Mouse (Mus musculus) thymus, adult 2 months (tissue): ENCODE measurements around the gene Pepd. TPM values are rescaled to one million over a fixed set of nuclear protein-coding genes. Genes with fewer than 3 reads are reported as not detected.
A peak's percentile ranks its signal among the peaks of the same experiment; 100 is the strongest.

ENCODE experiments used
- DNase-seq: peaks from one replicate; pipeline ENCODE4 v3.0.0; 2021
- H3K27ac ChIP-seq: fragments of 200-500 bp; 2 replicates; pipeline ENCODE4 v1.5.1; 2012; ENCODE audit warnings: low read length, control low read depth; ENCODE audit not compliant: control insufficient read depth, insufficient read depth
- H3K27me3 ChIP-seq: fragments of 200-500 bp; 2 replicates; pipeline ENCODE4 v1.6.1; 2012; ENCODE audit warnings: mild to moderate bottlenecking, low read length, moderate library complexity, mixed read lengths; ENCODE audit not compliant: control insufficient read depth, insufficient read depth
- H3K36me3 ChIP-seq: fragments of 200-500 bp; 2 replicates; pipeline ENCODE4 v1.6.1; 2012; ENCODE audit warnings: mild to moderate bottlenecking, low read length, moderate library complexity; ENCODE audit not compliant: control insufficient read depth, insufficient read depth
- H3K4me1 ChIP-seq: fragments of 200-500 bp; replicated peaks from 2 replicates; pipeline ENCODE4 v1.6.1; 2012; ENCODE audit warnings: low read length; ENCODE audit not compliant: control insufficient read depth, insufficient read depth
- H3K4me3 ChIP-seq: fragments of 200-500 bp; 2 replicates; pipeline ENCODE4 v1.5.1; 2012; ENCODE audit warnings: mild to moderate bottlenecking, low read length, control low read depth, moderate library complexity; ENCODE audit not compliant: control insufficient read depth, insufficient read depth
- CTCF ChIP-seq: fragments of 200-500 bp; IDR thresholded peaks from 2 replicates; pipeline ENCODE4 v1.5.1; 2012; ENCODE audit warnings: mild to moderate bottlenecking, control low read depth, low read length, moderate library complexity, borderline replicate concordance; ENCODE audit not compliant: control insufficient read depth, poor library complexity, insufficient read depth; ENCODE audit errors: extremely low read depth
- POLR2A ChIP-seq: fragments of 200-500 bp; IDR thresholded peaks from 2 replicates; pipeline ENCODE4 v1.6.1; 2012; ENCODE audit warnings: mild to moderate bottlenecking, low read length, control low read depth, moderate library complexity; ENCODE audit not compliant: control insufficient read depth, poor library complexity, insufficient read depth; ENCODE audit errors: extremely low read depth
- WGBS: fragments of 180-500 bp; shearing (Covaris S2); methylation state at CpG from one replicate; pipeline ENCODE4 v1.1.7; 2018; 5-methylcytosine and 5-hydroxymethylcytosine counted together
- polyA plus RNA-seq: library from polyadenylated mRNA; depleted of rRNA; stranded (reverse); fragments of >200 nt; gene quantifications from 2 replicates; pipeline ENCODE4 v1.2.3, GENCODE M21; 2012

Gene Pepd
- polyA plus RNA-seq, 1 experiment = 87.6 TPM

GRCm38 (mm10) chr7:35000839-35001238, 88.7 kb downstream of the Pepd start:
- H3K4me3 ChIP-seq = no peak overlapping the region
- no peak overlapping the region for H3K27ac ChIP-seq
- no peaks in the 10 kb centered on the region for H3K27me3 ChIP-seq
- no peak for TF ChIP-seq POLR2A
- no peak for TF ChIP-seq CTCF
- H3K36me3 ChIP-seq = no peaks in the 10 kb centered on the region
- no peaks in the 10 kb centered on the region for H3K4me1 ChIP-seq
- peak; percentile 47 for DNase-seq
- WGBS = 44% methylated on average over 6 of the region's 6 CpGs

GRCm38 (mm10) chr7:35003171-35003737, 91.1 kb downstream of the Pepd start:
- no peak overlapping the region for H3K4me3 ChIP-seq
- no peak for DNase-seq
- no peak overlapping the region for H3K27ac ChIP-seq
- no peaks in the 10 kb centered on the region for H3K36me3 ChIP-seq
- H3K4me1 ChIP-seq = no peaks in the 10 kb centered on the region
- TF ChIP-seq CTCF (no peak), POLR2A (no peak)
- no peaks in the 10 kb centered on the region for H3K27me3 ChIP-seq
- WGBS = 94% methylated on average over 7 of the region's 7 CpGs

- WGBS = 94% methylated on average over 7 of the region's 7 CpGs
- no peak for TF ChIP-seq CTCF
- no peak for TF ChIP-seq POLR2A
Observed at GRCm38 (mm10) chr7:35006661-35007060, 94.5 kb downstream of the Pepd start.

GRCm38 (mm10) chr7:35013228-35013627, 101.0 kb downstream of the Pepd start:
- 97% methylated on average over 9 of the region's 9 CpGs for WGBS
- Histone ChIP-seq H3K36me3 (no peaks in the 10 kb centered on the region), H3K27me3 (no peaks in the 10 kb centered on the region)

More at GRCm38 (mm10) chr7:35006661-35007060, 94.5 kb downstream of the Pepd start:
- H3K4me1 ChIP-seq = no peaks in the 10 kb centered on the region
- no peak overlapping the region for H3K27ac ChIP-seq
- H3K4me3 ChIP-seq = no peak overlapping the region
- H3K27me3 ChIP-seq = no peaks in the 10 kb centered on the region
- H3K36me3 ChIP-seq = no peaks in the 10 kb centered on the region
- no peak for DNase-seq

GRCm38 (mm10) chr7:35015252-35015651, 103.1 kb downstream of the Pepd start:
- TF ChIP-seq CTCF = no peak
- TF ChIP-seq POLR2A = no peak
- Histone ChIP-seq H3K4me3 (no peak overlapping the region), H3K36me3 (no peaks in the 10 kb centered on the region), H3K4me1 (no peaks in the 10 kb centered on the region), H3K27ac (no peak overlapping the region), H3K27me3 (no peaks in the 10 kb centered on the region)
- DNase-seq = no peak
- WGBS = 91% methylated on average over 2 of the region's 2 CpGs

More at GRCm38 (mm10) chr7:35013228-35013627, 101.0 kb downstream of the Pepd start:
- TF ChIP-seq POLR2A = no peak
- TF ChIP-seq CTCF = no peak
- no peak for DNase-seq
- Histone ChIP-seq H3K4me3 (no peak overlapping the region), H3K4me1 (no peaks in the 10 kb centered on the region), H3K27ac (no peak overlapping the region)

- Histone ChIP-seq H3K27me3 (no peaks in the 10 kb centered on the region), H3K27ac (no peak overlapping the region), H3K4me1 (no peaks in the 10 kb centered on the region), H3K4me3 (no peak overlapping the region), H3K36me3 (no peaks in the 10 kb centered on the region)
- no peak for TF ChIP-seq CTCF
- TF ChIP-seq POLR2A = no peak
- DNase-seq = no peak
- 95% methylated on average over 10 of the region's 10 CpGs for WGBS
Observed at GRCm38 (mm10) chr7:35021365-35021764, 109.2 kb downstream of the Pepd start.

- TF ChIP-seq POLR2A (no peak), CTCF (no peak)
- 90% methylated on average over 4 of the region's 4 CpGs for WGBS
- Histone ChIP-seq H3K36me3 (no peaks in the 10 kb centered on the region), H3K4me1 (no peaks in the 10 kb centered on the region), H3K4me3 (no peak overlapping the region), H3K27ac (no peak overlapping the region), H3K27me3 (no peaks in the 10 kb centered on the region)
- DNase-seq = no peak
Observed at GRCm38 (mm10) chr7:35023251-35023650, 111.1 kb downstream of the Pepd start.
